Mouse (Mus musculus) mouse embryonic stem cell (cell line): Measurements from ENCODE around the gene Cdc14a.

Experiments
- in situ Hi-C, 2 experiments: fragments of 300-500 bp; cut with MboI; formaldehyde crosslinking; loops; 1 replicate in 1 of 2; 3 replicates in 1 of 2; pipeline ENCODE4 v1.14.3; 2019 to 2020; ENCODE audit warnings: low sequenced_read_pairs in 2 of 2, low pct_unique_long_range_greater_than_20kb in 1 of 2, mixed read lengths in 1 of 2; ENCODE audit not compliant: unreplicated experiment in 1 of 2

Cdc14a gene

GRCm38 (mm10) chr3:116340950-116341624 lies 82.7 kb downstream of the Cdc14a start:
- in situ Hi-C loops, result loop anchor here (5.0 to 25.0 kb wide), 5 partner anchors 151 to 496 kb away; partner anchors contain the start of gene Sass6 (in 2 of the 2)

DNA sequence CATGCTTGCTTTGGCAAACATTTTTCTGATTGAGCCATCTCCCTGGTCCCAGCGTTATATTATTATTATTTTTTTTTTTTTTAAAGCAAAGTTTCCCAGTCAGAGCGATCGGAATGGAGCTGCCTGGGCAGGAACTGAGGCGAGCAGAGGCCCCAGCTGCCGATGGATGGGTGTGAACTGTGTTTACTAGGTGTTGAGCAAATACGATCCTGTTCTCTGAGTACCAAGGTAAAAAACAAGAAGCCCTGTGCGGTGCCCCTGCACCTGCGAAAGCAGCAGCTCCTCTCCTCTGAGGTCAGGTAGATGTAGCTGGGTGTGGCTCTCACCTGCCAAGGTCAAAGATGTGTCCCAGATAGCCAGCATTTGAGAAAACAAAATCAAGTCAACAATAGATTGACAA lies 83.6 kb downstream of the Cdc14a start:
- in situ Hi-C loops, result loop anchor here (5.0 to 25.0 kb wide), 5 partner anchors 152 to 497 kb away; partner anchors contain the start of gene Sass6 (in 2 of the 2)

- in situ Hi-C loops, result loop anchor here (25.0 kb wide), 3 partner anchors 249 to 499 kb away; partner anchors contain the start of gene Sass6 (in 2 of the 2)
These were observed 85.2 kb downstream of the Cdc14a start for GRCm38 (mm10) chr3:116338616-116339015.

GRCm38 (mm10) chr3:116337840-116338239 lies 86.0 kb downstream of the Cdc14a start:
- in situ Hi-C loops, result loop anchor here (25.0 kb wide), 3 partner anchors 249 to 499 kb away; partner anchors contain the start of gene Sass6 (in 2 of the 2)

GRCm38 (mm10) chr3:116335036-116335435 lies 88.8 kb downstream of the Cdc14a start:
- in situ Hi-C loops, result loop anchor here (25.0 kb wide), 3 partner anchors 252 to 502 kb away; partner anchors contain the start of gene Sass6 (in 2 of the 2)

DNA sequence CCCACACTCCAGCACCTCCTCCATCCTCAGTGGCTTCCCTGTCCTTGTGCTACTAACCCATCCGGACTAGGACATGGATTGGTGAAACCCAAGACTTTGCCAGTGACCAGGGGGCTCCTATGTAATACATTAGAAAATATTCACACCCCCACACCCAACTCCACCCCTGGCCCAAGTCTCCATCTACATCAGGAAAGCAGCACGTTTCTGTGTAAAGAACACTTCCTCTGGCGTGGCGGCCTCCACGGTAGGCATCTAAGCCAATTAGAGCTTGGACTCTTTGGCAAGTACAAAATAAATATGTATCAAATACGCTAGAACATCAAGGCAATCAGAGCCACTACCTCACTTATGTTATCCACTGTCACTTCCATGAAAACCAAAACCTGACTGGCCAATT lies 90.1 kb downstream of the Cdc14a start:
- in situ Hi-C loops, result loop anchor here (25.0 kb wide), 3 partner anchors 254 to 504 kb away; partner anchors contain the start of gene Sass6 (in 2 of the 2)

DNA sequence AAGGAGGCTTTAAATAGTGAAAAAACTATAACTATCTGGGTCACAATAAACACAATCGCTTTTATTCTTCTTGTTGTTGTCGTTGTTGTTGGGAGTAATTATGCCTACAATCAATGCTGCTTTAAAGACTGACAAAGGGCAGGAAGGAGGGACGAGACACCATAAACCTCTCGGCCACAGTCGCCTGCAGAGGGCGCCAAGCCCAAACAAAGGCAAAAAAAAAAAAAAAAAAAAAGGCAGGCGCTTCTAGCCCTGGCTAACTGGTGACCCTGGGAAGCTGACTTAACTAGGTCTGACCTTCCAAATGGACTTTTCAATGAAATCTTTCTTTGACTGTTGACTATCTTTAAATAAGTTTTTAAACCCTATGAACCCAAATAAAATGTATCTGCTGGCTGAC lies 90.6 kb downstream of the Cdc14a start:
- in situ Hi-C loops, result loop anchor here (25.0 kb wide), 3 partner anchors 254 to 504 kb away; partner anchors contain the start of gene Sass6 (in 2 of the 2)

- in situ Hi-C loops, result loop anchor here (25.0 kb wide), 3 partner anchors 255 to 505 kb away; partner anchors contain the start of gene Sass6 (in 2 of the 2)
These were observed 91.9 kb downstream of the Cdc14a start for GRCm38 (mm10) chr3:116331811-116332464.

GRCm38 (mm10) chr3:116329976-116330375 lies 93.9 kb downstream of the Cdc14a start:
- in situ Hi-C loops, result loop anchor here (10.0 to 25.0 kb wide), 6 partner anchors 257 to 507 kb away; partner anchors contain the start of gene Sass6 (in 2 of the 2)

- in situ Hi-C loops, result loop anchor here (10.0 to 25.0 kb wide), 6 partner anchors 258 to 508 kb away; partner anchors contain the start of gene Sass6 (in 2 of the 2)
These were observed 94.6 kb downstream of the Cdc14a start for GRCm38 (mm10) chr3:116329023-116329762.

DNA sequence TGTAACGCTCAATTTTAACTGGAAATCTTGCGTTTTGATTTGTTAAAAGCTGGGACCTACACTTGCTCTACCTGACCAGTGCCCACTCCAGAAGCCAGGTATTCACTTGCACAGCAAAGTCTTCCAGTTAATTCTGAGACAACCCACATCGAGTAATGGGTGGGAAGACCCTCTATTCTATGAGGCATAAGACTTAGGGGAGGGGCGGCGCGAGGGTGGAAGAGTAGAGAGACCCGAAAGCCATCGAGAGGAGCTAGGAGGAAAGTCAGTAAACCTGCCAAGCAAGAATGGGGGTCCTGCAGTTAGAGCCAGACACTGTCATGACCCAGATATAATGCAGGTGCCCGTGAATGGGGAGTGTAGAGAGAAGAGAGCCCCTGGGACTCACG lies 96.2 kb downstream of the Cdc14a start:
- in situ Hi-C loops, result loop anchor here (10.0 to 25.0 kb wide), 6 partner anchors 260 to 510 kb away; partner anchors contain the start of gene Sass6 (in 2 of the 2)

- in situ Hi-C loops, result loop anchor here (10.0 to 25.0 kb wide), 6 partner anchors 260 to 510 kb away; partner anchors contain the start of gene Sass6 (in 2 of the 2)
These were observed 96.7 kb downstream of the Cdc14a start for GRCm38 (mm10) chr3:116327001-116327615.

GRCm38 (mm10) chr3:116325501-116325900 lies 98.3 kb downstream of the Cdc14a start:
- in situ Hi-C loops, result loop anchor here (10.0 to 25.0 kb wide), 6 partner anchors 262 to 512 kb away; partner anchors contain the start of gene Sass6 (in 2 of the 2)

DNA sequence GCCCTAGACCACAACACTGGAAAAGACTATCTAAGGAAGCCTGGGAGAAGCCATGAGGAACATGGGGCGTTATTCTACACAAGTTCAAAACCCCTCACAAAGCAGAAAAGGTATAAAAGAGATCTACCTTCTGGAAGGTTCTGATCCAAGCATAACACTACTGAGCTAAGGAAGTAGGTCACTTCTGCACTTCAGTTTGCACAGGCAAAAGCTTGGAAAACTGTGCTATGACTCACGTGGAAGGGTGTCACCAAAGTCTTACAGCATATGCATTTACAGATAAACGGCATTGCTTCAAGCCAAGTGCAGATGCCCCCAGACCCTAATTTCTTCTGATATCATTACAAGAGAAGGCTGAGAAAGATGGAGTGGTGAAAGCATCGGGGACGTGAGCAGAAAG lies 104.1 kb downstream of the Cdc14a start:
- in situ Hi-C loops, result loop anchor here (10.0 kb wide), 3 partner anchors 285 to 425 kb away; no protein-coding TSS in a partner anchor

DNA sequence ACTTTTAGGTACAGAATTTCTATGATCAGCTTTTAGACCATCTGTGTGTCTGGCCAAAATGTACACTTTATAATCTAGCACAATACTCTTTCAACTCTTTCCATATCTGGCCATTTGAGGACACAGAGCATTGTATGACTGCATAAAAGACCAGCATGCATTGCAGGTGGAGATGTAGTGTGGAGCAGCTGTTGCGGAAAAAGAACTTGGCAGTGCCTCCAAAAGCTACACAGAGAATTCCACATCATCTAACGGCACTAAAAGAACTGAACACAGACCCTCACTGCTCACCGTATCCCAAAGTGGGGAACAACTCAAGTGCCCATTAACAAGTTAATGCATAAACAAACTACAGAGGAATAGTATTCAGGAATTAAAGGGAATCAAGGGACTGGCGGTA lies 112.0 kb downstream of the Cdc14a start:
- in situ Hi-C loops, result no loop called here

DNA sequence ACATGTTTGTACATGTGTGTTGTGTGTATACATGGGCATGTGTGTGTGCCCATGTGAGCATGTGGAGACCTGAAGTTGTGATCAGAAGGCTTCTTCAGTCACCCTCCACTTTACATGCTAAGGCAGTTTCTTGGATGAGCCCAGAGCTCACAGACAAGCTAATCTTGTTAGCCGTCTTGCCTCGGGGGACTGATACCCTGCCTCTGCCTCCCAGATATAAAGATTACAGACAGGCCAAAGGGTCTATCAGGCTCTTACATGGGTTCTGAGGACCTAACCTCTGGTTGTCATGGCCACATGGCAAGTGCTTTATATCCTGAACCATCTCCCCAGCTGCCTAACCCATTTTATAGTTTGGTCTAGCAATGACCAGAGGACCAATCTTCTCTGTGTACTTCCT lies 112.7 kb downstream of the Cdc14a start:
- in situ Hi-C loops, result no loop called here

DNA sequence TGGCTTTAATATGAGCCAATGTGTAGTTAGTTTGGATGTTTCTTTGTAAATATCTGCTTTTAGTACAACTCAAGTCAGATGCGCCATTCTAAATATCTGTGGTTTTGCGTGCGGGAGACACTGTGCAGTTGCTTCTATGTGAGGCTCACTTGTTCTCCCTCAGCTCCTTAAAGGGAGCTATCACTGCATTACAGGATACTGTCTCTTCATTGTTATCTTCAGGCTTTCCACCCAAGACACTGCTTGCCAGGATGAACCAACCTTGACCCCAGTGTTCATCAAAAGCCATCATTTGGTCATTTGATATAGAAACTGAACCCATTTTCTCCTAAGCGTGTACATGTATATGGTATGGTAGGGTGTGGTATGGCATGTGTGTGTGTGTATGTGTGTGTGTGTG lies 113.2 kb downstream of the Cdc14a start:
- in situ Hi-C loops, result no loop called here

GRCm38 (mm10) chr3:116310033-116310432 lies 113.8 kb downstream of the Cdc14a start:
- in situ Hi-C loops, result no loop called here
